Mouse (Mus musculus) lung, embryonic 16.5 days (tissue): ENCODE measurements around the gene Wwox. TPM values are rescaled to one million over a fixed set of nuclear protein-coding genes. Genes with fewer than 3 reads are reported as not detected.

Experiments used
- ATAC-seq: fragments of 200-750 bp; cut with Nextera tagmentation; 2 replicates; pipeline ENCODE4 v1.8.0; 2017; ENCODE audit warnings: low read depth, mild to moderate bottlenecking, moderate library complexity
- H3K27ac ChIP-seq: fragments of 300-500 bp; sonication (generic); 2 replicates; pipeline ENCODE4 v1.5.1; 2014; ENCODE audit warnings: mild to moderate bottlenecking, control low read depth, low read length
- H3K27me3 ChIP-seq: fragments of 300-500 bp; sonication (generic); 2 replicates; pipeline ENCODE4 v1.6.1; 2014; ENCODE audit warnings: low read depth, low read length, mixed read lengths; ENCODE audit not compliant: control insufficient read depth, insufficient read depth
- H3K36me3 ChIP-seq: fragments of 300-500 bp; sonication (generic); 2 replicates; pipeline ENCODE4 v1.6.1; 2014; ENCODE audit warnings: low read length; ENCODE audit not compliant: control insufficient read depth, insufficient read depth
- H3K4me1 ChIP-seq: fragments of 300-500 bp; sonication (generic); replicated peaks from 2 replicates; pipeline ENCODE4 v1.6.1; 2014; ENCODE audit warnings: low read length, mixed read lengths; ENCODE audit not compliant: control insufficient read depth, insufficient read depth
- H3K4me2 ChIP-seq: fragments of 300-500 bp; sonication (generic); 2 replicates; pipeline ENCODE4 v1.6.1; 2014; ENCODE audit warnings: low read depth, low read length, control low read depth
- H3K4me3 ChIP-seq: fragments of 300-500 bp; sonication (generic); 2 replicates; pipeline ENCODE4 v1.5.1; 2014; ENCODE audit warnings: mild to moderate bottlenecking, low read length, control low read depth
- H3K9ac ChIP-seq: fragments of 300-500 bp; sonication (generic); 2 replicates; pipeline ENCODE4 v1.6.1; 2014; ENCODE audit warnings: low read length, control low read depth
- H3K9me3 ChIP-seq: fragments of 300-500 bp; sonication (generic); 2 replicates; pipeline ENCODE4 v1.6.1; 2016; ENCODE audit warnings: low read length; ENCODE audit not compliant: control insufficient read depth
- WGBS: fragments of 180-500 bp; shearing (Covaris S2); extraction: QIAGEN DNeasy Blood & Tissue Kit; methylation state at CpG from one replicate; pipeline ENCODE4 v1.1.7; 2014; 5-methylcytosine and 5-hydroxymethylcytosine counted together
- polyA plus RNA-seq: library from polyadenylated mRNA; unstranded; fragments of >200 nt; fragmentation: Nextera tagmentation; extraction: Ambion mirVana; gene quantifications from 2 replicates; pipeline ENCODE4 v1.2.1, GENCODE M21; 2015

The Wwox gene
- polyA plus RNA-seq, 1 experiment from 2014 or later, result 20.2 TPM

- H3K4me3 ChIP-seq, result no peak overlapping the region
- no peaks in the 10 kb centered on the region for H3K36me3 ChIP-seq
- no peak overlapping the region for H3K9ac ChIP-seq
- no peak overlapping the region for H3K27ac ChIP-seq
- H3K27me3 ChIP-seq, result no peaks in the 10 kb centered on the region; the same call in 1 of the 2 replicates
- 0 out of 2 replicates have a peak, but pooled peaks cover 3% of the 10 kb centered on the region for H3K9me3 ChIP-seq
- WGBS, result 74% methylated on average over 4 of the region's 4 CpGs
- no peak for ATAC-seq
- no peak overlapping the region for H3K4me2 ChIP-seq
- no peaks in the 10 kb centered on the region for H3K4me1 ChIP-seq
Observed at GRCm38 (mm10) chr8:114694566-114695198, 255.2 kb downstream of the Wwox start.

- H3K36me3 ChIP-seq, result no peaks in the 10 kb centered on the region
- peaks cover 2% of the 10 kb centered on the region; the same call in 1 of the 2 replicates for H3K4me1 ChIP-seq
- no peak overlapping the region for H3K9ac ChIP-seq
- 0 out of 2 replicates have a peak, but pooled peaks cover 3% of the 10 kb centered on the region for H3K9me3 ChIP-seq
- peak overlapping the region; percentile 47 for H3K27ac ChIP-seq
- ATAC-seq, result peak; percentile 74
- H3K4me2 ChIP-seq, result no peak overlapping the region
- 47% methylated on average over 5 of the region's 5 CpGs for WGBS
- H3K27me3 ChIP-seq, result no peaks in the 10 kb centered on the region
- H3K4me3 ChIP-seq, result no peak overlapping the region
Observed at GRCm38 (mm10) chr8:114703517-114703916, 264.1 kb downstream of the Wwox start.

GRCm38 (mm10) chr8:114707538-114708138 is 268.2 kb downstream of the Wwox start:
- Histone ChIP-seq H3K9me3 (no peaks in the 10 kb centered on the region), H3K4me3 (0 out of 2 replicates have a peak overlapping the region, but pooled peaks have one; percentile 20), H3K4me1 (peaks cover 2% of the 10 kb centered on the region; the same call in 1 of the 2 replicates), H3K9ac (no peak overlapping the region), H3K27me3 (no peaks in the 10 kb centered on the region), H3K4me2 (peak overlapping the region; percentile 12; the same call in 1 of the 2 replicates), H3K36me3 (peaks cover 2% of the 10 kb centered on the region; the same call in 1 of the 2 replicates), H3K27ac (peak overlapping the region; percentile 35; the same call in 1 of the 2 replicates)
- 45% methylated on average over 15 of the region's 15 CpGs for WGBS
- no peak for ATAC-seq

DNA sequence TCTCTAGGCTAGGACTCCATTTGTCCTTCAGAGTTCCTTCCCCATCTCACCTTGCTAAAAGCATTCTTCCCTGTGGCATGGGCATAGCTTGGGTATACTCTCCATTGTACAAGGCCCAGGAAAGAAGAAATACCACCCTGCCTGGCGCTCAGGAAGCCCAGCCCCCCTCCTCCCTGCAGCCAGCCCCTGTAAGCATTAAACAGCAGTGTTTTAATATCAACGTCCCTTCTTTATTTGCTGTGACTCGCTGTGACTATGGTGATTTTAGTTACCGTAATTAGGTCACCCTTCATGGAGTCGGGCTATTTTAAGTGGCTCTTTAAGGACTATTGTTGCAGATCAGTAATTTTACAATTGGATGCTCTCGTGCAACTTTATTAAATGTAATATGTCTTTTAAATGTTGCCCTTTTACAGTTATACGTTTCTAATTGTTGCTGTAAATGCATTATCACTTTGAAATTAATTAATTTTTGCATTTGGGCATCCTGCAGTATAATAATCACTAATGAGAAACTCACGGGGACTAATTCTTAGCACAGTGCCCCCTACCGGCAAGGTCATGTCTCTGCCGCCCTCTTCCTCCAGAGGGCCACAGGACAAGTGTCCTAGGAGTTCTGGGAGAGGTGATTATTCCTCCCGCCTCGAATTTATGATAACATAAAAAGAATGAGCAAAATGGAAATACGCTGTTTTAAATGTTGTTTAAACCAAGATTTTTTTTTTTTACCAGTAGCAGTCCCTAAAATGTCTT is 276.0 kb downstream of the Wwox start:
- Histone ChIP-seq H3K4me2 (no peak overlapping the region), H3K36me3 (peaks cover 2% of the 10 kb centered on the region; the same call in 1 of the 2 replicates), H3K4me1 (no peaks in the 10 kb centered on the region), H3K9me3 (no peaks in the 10 kb centered on the region), H3K9ac (no peak overlapping the region), H3K27me3 (no peaks in the 10 kb centered on the region), H3K27ac (no peak overlapping the region), H3K4me3 (no peak overlapping the region)
- WGBS, result 66% methylated on average over 13 of the region's 13 CpGs
- no peak for ATAC-seq

GRCm38 (mm10) chr8:114716546-114717255 is 277.2 kb downstream of the Wwox start:
- H3K9me3 ChIP-seq, result no peaks in the 10 kb centered on the region
- WGBS, result 62% methylated on average over 14 of the region's 14 CpGs
- H3K27me3 ChIP-seq, result no peaks in the 10 kb centered on the region
- H3K4me1 ChIP-seq, result peaks cover under 1% of the 10 kb centered on the region
- no peak for ATAC-seq
- no peak overlapping the region for H3K4me3 ChIP-seq
- peaks cover 2% of the 10 kb centered on the region; the same call in 1 of the 2 replicates for H3K36me3 ChIP-seq
- no peak overlapping the region for H3K4me2 ChIP-seq
- no peak overlapping the region for H3K9ac ChIP-seq
- no peak overlapping the region for H3K27ac ChIP-seq

DNA sequence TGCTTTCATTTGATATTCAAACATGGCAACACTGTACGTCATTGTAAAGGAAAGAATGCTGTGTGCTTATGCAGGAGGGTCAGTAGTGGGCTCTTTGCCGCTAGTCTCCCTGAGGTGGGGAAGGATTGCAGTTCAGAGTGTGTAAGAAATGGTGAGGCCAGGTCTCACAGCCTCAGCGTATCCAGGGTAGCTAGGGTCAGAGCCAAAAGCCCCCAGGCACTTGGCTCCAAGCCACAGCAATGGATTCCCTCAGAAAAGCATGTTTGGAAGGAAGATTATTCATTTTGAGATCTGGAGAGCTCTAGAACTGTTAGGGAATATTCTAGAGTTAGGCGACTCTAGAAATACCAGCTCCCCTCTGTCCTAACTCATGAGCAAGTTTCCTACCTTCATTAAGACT is 279.4 kb downstream of the Wwox start:
- ATAC-seq, result no peak
- Histone ChIP-seq H3K4me3 (no peak overlapping the region), H3K36me3 (no peaks in the 10 kb centered on the region), H3K27ac (no peak overlapping the region), H3K9me3 (no peaks in the 10 kb centered on the region), H3K9ac (no peak overlapping the region), H3K4me1 (peaks cover 4% of the 10 kb centered on the region), H3K4me2 (no peak overlapping the region), H3K27me3 (no peaks in the 10 kb centered on the region)
- 70% methylated on average over 4 of the region's 4 CpGs for WGBS

GRCm38 (mm10) chr8:114722611-114723010 is 283.2 kb downstream of the Wwox start:
- H3K4me3 ChIP-seq, result no peak overlapping the region
- ATAC-seq, result no peak
- no peak overlapping the region for H3K27ac ChIP-seq
- 31% methylated on average over 5 of the region's 5 CpGs for WGBS
- H3K4me2 ChIP-seq, result no peak overlapping the region
- H3K27me3 ChIP-seq, result no peaks in the 10 kb centered on the region
- H3K9ac ChIP-seq, result no peak overlapping the region
- peaks cover 4% of the 10 kb centered on the region for H3K4me1 ChIP-seq
- no peaks in the 10 kb centered on the region for H3K36me3 ChIP-seq
- H3K9me3 ChIP-seq, result no peaks in the 10 kb centered on the region

DNA sequence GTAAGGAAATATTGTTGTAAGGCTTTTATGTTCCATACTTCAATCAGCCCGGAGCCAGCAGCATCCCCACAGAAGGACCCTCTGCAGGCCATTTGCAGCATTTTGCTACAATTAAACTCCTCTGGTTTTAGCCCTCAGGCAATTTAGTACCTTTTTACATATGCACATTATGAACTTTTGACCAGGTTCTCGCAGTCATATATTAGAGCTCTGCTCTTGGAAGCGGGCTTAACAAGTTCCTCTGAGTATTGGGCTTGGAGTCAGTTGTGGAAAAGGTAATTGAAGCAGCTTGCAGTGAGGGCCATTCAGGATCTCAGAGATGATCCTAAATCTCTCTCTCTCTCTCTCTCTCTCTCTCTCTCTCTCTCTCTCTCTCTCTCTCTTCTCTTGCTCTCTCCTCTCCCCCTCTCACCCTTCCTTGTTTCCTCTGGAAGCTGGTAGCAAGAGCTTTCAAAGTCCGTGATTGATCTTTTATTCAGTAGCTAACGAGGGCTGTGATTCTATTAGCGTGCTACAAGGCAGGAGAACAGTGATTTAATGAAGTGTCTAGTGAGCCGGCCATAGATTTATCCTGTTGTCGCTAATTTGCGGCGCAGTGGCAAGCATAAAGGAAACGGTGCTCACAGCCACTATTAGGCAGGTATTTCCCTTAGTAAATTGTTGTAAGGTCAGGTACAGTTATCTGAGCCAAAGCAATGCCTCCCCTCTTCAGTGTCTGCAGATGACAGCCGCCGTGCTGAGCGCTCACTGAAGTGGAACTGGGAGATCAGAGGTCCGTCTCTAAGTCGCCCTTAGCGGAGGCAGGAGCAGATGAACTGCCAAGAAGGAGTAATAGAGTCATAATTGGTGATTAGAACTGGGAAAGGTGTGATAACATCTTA is 292.0 kb downstream of the Wwox start:
- Histone ChIP-seq H3K4me3 (no peak overlapping the region), H3K9ac (no peak overlapping the region), H3K4me1 (no peaks in the 10 kb centered on the region), H3K9me3 (no peaks in the 10 kb centered on the region), H3K36me3 (no peaks in the 10 kb centered on the region), H3K27me3 (no peaks in the 10 kb centered on the region), H3K4me2 (no peak overlapping the region), H3K27ac (no peak overlapping the region)
- 42% methylated on average over 17 of the region's 17 CpGs for WGBS
- ATAC-seq, result no peak
